Mouse (Mus musculus) brain, adult 2 months (tissue): ENCODE results near the gene Gm17693.
"Not testable (repeated sequence)": the region's sequence is repeated elsewhere in the genome, so short reads cannot be mapped to it uniquely, and the experiment has no call there.

ENCODE experiments used
- DNase-seq: peaks from one replicate; pipeline ENCODE4 v3.0.0; 2011; ENCODE audit warnings: low read depth, low spot score

The Gm17693 gene

GRCm38 (mm10) chrX:125705144-125705543, at the start of gene Gm17693:
Gene Gm17693, plus strand, starts transcription at chrX:125705444.
- not testable (repeated sequence) for DNase-seq
